Mouse (Mus musculus) heart, adult 2 months (tissue): ENCODE data around the gene Diras2. TPM values are rescaled to one million over a fixed set of nuclear protein-coding genes. Genes with fewer than 3 reads are reported as not detected.

Experiments used
- DNase-seq, 2 experiments: peaks; one replicate each; pipeline ENCODE4 v3.0.0; 2021
- H3K27ac ChIP-seq: fragments of 200-600 bp; 2 replicates; pipeline ENCODE4 v1.8.1; 2022
- H3K27me3 ChIP-seq: fragments of 200-500 bp; 2 replicates; pipeline ENCODE4 v1.6.1; 2012; ENCODE audit warnings: mild to moderate bottlenecking, low read length, inconsistent platforms, mixed read lengths; ENCODE audit not compliant: control insufficient read depth, insufficient read depth
- H3K36me3 ChIP-seq: fragments of 200-500 bp; 2 replicates; pipeline ENCODE4 v1.6.1; 2012; ENCODE audit warnings: low read length, inconsistent platforms; ENCODE audit not compliant: control insufficient read depth, insufficient read depth
- H3K4me1 ChIP-seq: fragments of 200-500 bp; 2 replicates; pipeline ENCODE4 v1.6.1; 2011; ENCODE audit warnings: low read length; ENCODE audit not compliant: control insufficient read depth, insufficient read depth
- H3K4me3 ChIP-seq: fragments of 200-600 bp; 2 replicates; pipeline ENCODE4 v1.8.1; 2022
- H3K79me2 ChIP-seq: fragments of 200-500 bp; replicated peaks from 2 replicates; pipeline ENCODE4 v1.6.1; 2012; ENCODE audit warnings: mild to moderate bottlenecking, inconsistent platforms, low read length, moderate library complexity, mixed read lengths; ENCODE audit not compliant: control insufficient read depth, insufficient read depth
- H3K9ac ChIP-seq: fragments of 200-500 bp; 2 replicates; pipeline ENCODE4 v1.6.1; 2012; ENCODE audit warnings: low read depth, mild to moderate bottlenecking, control low read depth, inconsistent platforms, low read length, mixed read lengths
- CTCF ChIP-seq: fragments of 200-600 bp; IDR thresholded peaks from 2 replicates; pipeline ENCODE4 v1.8.1; 2022; ENCODE audit warnings: antibody characterized with exemption, mild to moderate bottlenecking, moderate library complexity
- EP300 ChIP-seq: fragments of 200-500 bp; IDR thresholded peaks from 2 replicates; pipeline ENCODE4 v1.6.1; 2011; ENCODE audit warnings: low read depth, low read length, control low read depth; ENCODE audit not compliant: insufficient read depth
- POLR2A ChIP-seq: fragments of 200-500 bp; IDR thresholded peaks from 2 replicates; pipeline ENCODE4 v1.6.1; 2011; ENCODE audit warnings: mild to moderate bottlenecking, low read depth, low read length, control low read depth; ENCODE audit not compliant: insufficient read depth
- WGBS: fragments of 180-500 bp; shearing (Covaris S2); methylation state at CpG from one replicate; pipeline ENCODE4 v1.1.7; 2018; 5-methylcytosine and 5-hydroxymethylcytosine counted together
- intact Hi-C: fragments of 180-260 bp; cut with DNase I; formaldehyde crosslinking; loops from one replicate; pipeline ENCODE4 v1.15.1; 2025
- long read RNA-seq: library from polyadenylated mRNA; stranded (forward); transcript quantifications from one replicate; pipeline ENCODE4 v2.0.0, GENCODE M21; 2021
- polyA plus RNA-seq: library from polyadenylated mRNA; depleted of rRNA; stranded (reverse); fragments of >200 nt; gene quantifications from 2 replicates; pipeline ENCODE4 v1.2.3, GENCODE M21; 2012; rRNA removed
- total RNA-seq, 2 experiments: library from RNA; stranded (reverse); gene quantifications; 2 replicates each; pipeline ENCODE4 v1.2.3; 2021

The Diras2 gene
- total RNA-seq (under 1 TPM; 0.18 to 0.32 TPM), polyA plus RNA-seq (0.61 and 0.78 TPM in 2 replicates)
- long read RNA-seq: 0 reads

GRCm38 (mm10) chr13:52531121-52531520 lies at the start of gene Diras2:
Gene Diras2, minus strand, starts transcription at chr13:52531279.
- no peaks in the 10 kb centered on the region for H3K4me1 ChIP-seq
- intact Hi-C loops: loop anchor here (5.0 kb wide), 1 partner anchor 96 kb away; no protein-coding TSS in a partner anchor
- 41% methylated on average over 9 of the region's 9 CpGs for WGBS

DNA sequence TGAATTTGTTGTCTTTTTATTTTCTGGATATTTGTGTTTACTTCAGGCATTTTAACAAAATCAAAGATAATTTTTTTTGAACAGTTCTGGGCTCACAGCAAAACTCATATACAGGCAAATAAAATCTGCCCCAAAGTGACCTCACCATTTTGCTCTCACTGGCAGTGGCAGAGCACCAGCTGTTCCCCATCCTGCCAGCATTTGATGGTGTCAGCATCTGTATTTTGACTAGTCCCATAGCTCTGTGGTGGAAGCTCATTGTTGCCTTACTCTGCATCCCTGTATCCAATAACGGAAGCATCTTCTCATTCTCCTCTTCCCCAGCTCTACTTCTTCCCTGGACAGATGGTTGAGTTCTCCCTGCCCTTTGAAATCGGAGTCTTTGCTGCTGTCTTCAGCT lies 47.7 kb upstream of the Diras2 start:
- Histone ChIP-seq H3K9ac (no peak overlapping the region), H3K36me3 (no peaks in the 10 kb centered on the region), H3K4me3 (no peak overlapping the region), H3K27ac (no peak overlapping the region), H3K79me2 (no peaks in the 10 kb centered on the region), H3K4me1 (peaks cover 4% of the 10 kb centered on the region), H3K27me3 (no peaks in the 10 kb centered on the region)
- no peak for TF ChIP-seq CTCF
- 79% methylated on average over 2 of the region's 2 CpGs for WGBS
- intact Hi-C loops: loop anchor here (5.0 kb wide), 1 partner anchor 44 kb away; no protein-coding TSS in a partner anchor
- no peak for DNase-seq

More at GRCm38 (mm10) chr13:52531121-52531520, at the start of gene Diras2:
- Histone ChIP-seq H3K27ac (no peak within 1 kb of the TSS), H3K79me2 (no peaks in the 10 kb centered on the region), H3K36me3 (no peaks in the 10 kb centered on the region), H3K27me3 (peaks cover 4% of the 10 kb centered on the region; the same call in 1 of the 2 replicates), H3K4me3 (peak within 1 kb of the TSS; percentile 28; the same call in 1 of the 2 replicates), H3K9ac (peak within 1 kb of the TSS; percentile 40)
- DNase-seq: no peak
- TF ChIP-seq CTCF (no peak), EP300 (no peak), POLR2A (no peak)

DNA sequence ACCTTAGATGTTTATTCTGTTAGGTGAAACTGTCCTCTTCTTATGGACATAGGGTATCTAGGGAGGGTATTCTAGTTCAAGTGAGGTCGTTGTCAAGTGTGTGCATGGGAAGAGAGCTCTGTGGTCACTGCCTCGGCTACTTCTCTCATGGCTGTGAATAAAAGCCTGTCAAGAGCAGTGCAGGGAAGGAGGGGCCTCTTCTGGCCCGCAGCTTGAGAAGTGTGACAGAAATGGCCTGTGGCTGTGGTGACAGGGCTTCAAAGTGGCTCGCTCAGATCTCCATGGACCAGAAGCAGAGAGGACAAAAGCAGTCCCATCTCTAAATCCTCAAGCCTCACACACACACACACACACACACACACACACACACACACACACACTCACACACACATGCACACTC lies 46.9 kb upstream of the Diras2 start:
- H3K4me1 ChIP-seq: peaks cover 4% of the 10 kb centered on the region
- intact Hi-C loops: loop anchor here (5.0 kb wide), 1 partner anchor 44 kb away; no protein-coding TSS in a partner anchor
- TF ChIP-seq EP300: no peak
- TF ChIP-seq POLR2A: peak; percentile 20; the same call in 1 of the 2 replicates
- peak in 1 of 2 experiments; percentile 45 for DNase-seq
- H3K79me2 ChIP-seq: no peaks in the 10 kb centered on the region
- H3K27ac ChIP-seq: peak overlapping the region; percentile 73
- no peaks in the 10 kb centered on the region for H3K36me3 ChIP-seq
- H3K9ac ChIP-seq: peak overlapping the region; percentile 36; the same call in 1 of the 2 replicates
- WGBS: 24% methylated on average over 4 of the region's 4 CpGs
- no peaks in the 10 kb centered on the region for H3K27me3 ChIP-seq
- no peak overlapping the region for H3K4me3 ChIP-seq

GRCm38 (mm10) chr13:52577326-52577920 lies 46.3 kb upstream of the Diras2 start:
- peaks cover 3% of the 10 kb centered on the region for H3K4me1 ChIP-seq
- no peak overlapping the region for H3K9ac ChIP-seq
- H3K27ac ChIP-seq: peak overlapping the region; percentile 73
- no peak for DNase-seq
- no peak overlapping the region for H3K4me3 ChIP-seq
- H3K36me3 ChIP-seq: no peaks in the 10 kb centered on the region
- 12% methylated on average over 3 of the region's 3 CpGs for whole genome bisulfite sequencing
- intact Hi-C loops: loop anchor here (5.0 kb wide), 1 partner anchor 45 kb away; no protein-coding TSS in a partner anchor
- H3K79me2 ChIP-seq: no peaks in the 10 kb centered on the region
- H3K27me3 ChIP-seq: no peaks in the 10 kb centered on the region
- TF ChIP-seq EP300: no peak
- no peak for TF ChIP-seq POLR2A
- no peak for TF ChIP-seq CTCF

DNA sequence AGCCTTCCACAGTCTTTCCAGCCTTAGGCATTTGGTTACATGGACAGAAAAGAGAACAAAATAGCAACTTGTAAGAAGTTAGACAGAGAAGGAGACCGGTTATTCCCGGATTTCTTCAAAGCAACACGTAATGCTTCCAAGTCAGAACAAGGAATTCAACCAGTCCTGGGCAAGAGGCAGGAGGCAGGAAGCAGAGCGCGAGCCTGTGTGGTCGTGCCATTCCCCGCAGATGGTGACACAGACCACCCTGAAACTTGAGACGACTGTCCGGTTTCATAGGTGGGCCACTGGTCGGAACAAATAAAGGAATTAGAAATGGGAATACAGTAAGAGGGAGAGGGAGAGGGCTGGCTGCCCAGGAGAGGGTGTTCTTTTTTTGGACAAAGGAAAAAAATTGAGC lies 45.8 kb upstream of the Diras2 start:
- TF ChIP-seq POLR2A (no peak), CTCF (no peak), EP300 (no peak)
- intact Hi-C loops: loop anchor here (5.0 kb wide), 1 partner anchor 45 kb away; no protein-coding TSS in a partner anchor
- Histone ChIP-seq H3K27ac (peak overlapping the region; percentile 73; the same call in 1 of the 2 replicates), H3K36me3 (no peaks in the 10 kb centered on the region), H3K27me3 (no peaks in the 10 kb centered on the region), H3K79me2 (no peaks in the 10 kb centered on the region), H3K4me1 (peaks cover 3% of the 10 kb centered on the region), H3K9ac (no peak overlapping the region), H3K4me3 (no peak overlapping the region)
- WGBS: 32% methylated on average over 10 of the region's 10 CpGs
- DNase-seq: no peak

DNA sequence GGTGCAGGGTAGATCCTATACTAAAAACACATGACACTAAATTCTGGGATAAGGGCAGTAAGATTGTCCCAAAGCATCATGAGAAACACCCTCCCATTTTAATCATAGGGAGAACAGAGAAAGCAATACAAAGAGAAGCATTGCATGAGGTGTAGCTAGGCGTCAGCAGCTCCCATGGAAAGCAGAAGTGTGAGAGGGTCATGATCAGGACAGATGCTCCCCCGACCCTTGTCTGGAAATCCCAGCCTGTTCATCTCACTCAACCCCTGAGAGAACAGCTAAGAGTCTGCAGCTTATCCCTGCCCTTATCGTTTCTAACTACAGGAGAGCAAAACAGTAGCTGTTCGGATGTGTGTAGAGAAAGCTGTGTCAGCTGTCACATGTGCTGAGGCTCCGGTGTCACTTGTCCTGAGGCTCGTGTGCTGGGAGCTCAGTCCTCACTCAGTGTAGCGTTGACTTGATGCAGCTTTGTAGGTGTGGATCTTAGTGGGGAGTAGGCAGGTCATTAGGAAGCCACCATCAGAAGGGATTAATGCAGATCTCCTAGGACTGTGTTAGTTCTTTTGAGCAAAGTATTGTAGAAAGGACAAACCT lies 45.0 kb upstream of the Diras2 start:
- H3K36me3 ChIP-seq: no peaks in the 10 kb centered on the region
- H3K27me3 ChIP-seq: no peaks in the 10 kb centered on the region
- H3K4me3 ChIP-seq: no peak overlapping the region
- TF ChIP-seq POLR2A (no peak), EP300 (no peak), CTCF (no peak)
- H3K4me1 ChIP-seq: peaks cover 3% of the 10 kb centered on the region
- 54% methylated on average over 7 of the region's 7 CpGs for WGBS
- no peak for DNase-seq
- no peak overlapping the region for H3K9ac ChIP-seq
- intact Hi-C loops: loop anchor here (5.0 kb wide), 1 partner anchor 46 kb away; no protein-coding TSS in a partner anchor
- no peak overlapping the region for H3K27ac ChIP-seq
- H3K79me2 ChIP-seq: no peaks in the 10 kb centered on the region
